ENCODE assay signal across 13 mouse cellular contexts in the genomic region with DNA sequence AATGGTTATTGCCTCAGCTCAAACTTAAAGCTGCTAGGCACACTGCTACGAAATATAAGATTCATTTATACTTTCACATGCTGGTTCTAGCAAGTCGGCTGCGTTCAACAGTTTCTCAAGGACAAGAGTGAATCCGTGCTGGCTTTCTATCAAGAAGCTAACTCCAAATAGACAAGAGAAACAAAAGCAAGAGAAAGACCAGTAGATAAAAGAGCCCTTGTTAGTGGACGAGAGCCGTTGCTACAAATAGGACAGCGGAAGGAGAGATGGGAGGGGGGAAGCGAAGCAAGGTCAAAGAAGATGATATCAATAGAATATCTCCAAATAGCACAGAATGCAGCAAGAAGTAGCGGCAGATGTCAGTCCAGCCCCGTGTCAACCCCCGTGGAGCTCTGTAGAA. TPM values are rescaled to one million over a fixed set of nuclear protein-coding genes. Genes with fewer than 3 reads are reported as not detected.
A peak's percentile ranks its signal among the peaks of the same experiment; 100 is the strongest.
DNase-seq lines count a peak whose midpoint lies in the region; ATAC-seq and TF ChIP-seq lines count a peak whose summit lies in the region.
"Had no signal": no experiment of that assay in that cellular context is flagged by ENCODE, and none has a peak within 500 bp of the region (broad histone marks: within the 10 kb centered on the region; RNA-seq: fewer than 3 reads in every experiment).

No protein-coding gene starts in this region.

- peaks cover 2% of the 10 kb centered on the region; the same call in 1 of the 2 replicates for H3K4me1 ChIP-seq in forebrain, embryonic 14.5 days (ENCODE audit: control insufficient read depth, insufficient read depth, low read length)
- H3K4me1 ChIP-seq in forebrain, embryonic 10.5 days, result peaks cover 11% of the 10 kb centered on the region
- no peaks in the 10 kb centered on the region for H3K4me1 ChIP-seq in hindbrain, postnatal 0 days (ENCODE audit: insufficient read depth, low read length)
- H3K4me1 ChIP-seq: embryonic facial prominence, embryonic 15.5 days; heart, embryonic 12.5 days; limb, embryonic 15.5 days; stomach, embryonic 15.5 days had no signal

- no peaks in the 10 kb centered on the region for H3K27me3 ChIP-seq in forebrain, embryonic 14.5 days (replicated peaks; ENCODE audit: control insufficient read depth, insufficient read depth, low read length)
- no peaks in the 10 kb centered on the region for H3K27me3 ChIP-seq in forebrain, embryonic 10.5 days (ENCODE audit: poor library complexity, severe bottlenecking)
- no peaks in the 10 kb centered on the region for H3K27me3 ChIP-seq in hindbrain, postnatal 0 days (ENCODE audit: insufficient read depth, low read length)
- H3K27me3 ChIP-seq: embryonic facial prominence, embryonic 15.5 days; heart, embryonic 12.5 days; limb, embryonic 15.5 days; stomach, embryonic 15.5 days had no signal

- 59% methylated on average over 11 of the region's 11 CpGs for WGBS in forebrain, embryonic 14.5 days
- WGBS in forebrain, embryonic 10.5 days, result 78% methylated on average over 11 of the region's 11 CpGs
- 29% methylated on average over 11 of the region's 11 CpGs for WGBS in hindbrain, postnatal 0 days

- no peaks in the 10 kb centered on the region for H3K36me3 ChIP-seq in forebrain, embryonic 14.5 days (ENCODE audit: control insufficient read depth, insufficient read depth, low read length)
- H3K36me3 ChIP-seq in forebrain, embryonic 10.5 days (replicated peaks), result no peaks in the 10 kb centered on the region
- no peaks in the 10 kb centered on the region for H3K36me3 ChIP-seq in hindbrain, postnatal 0 days (ENCODE audit: insufficient read depth, low read length)
- H3K36me3 ChIP-seq: embryonic facial prominence, embryonic 15.5 days; heart, embryonic 12.5 days; limb, embryonic 15.5 days; stomach, embryonic 15.5 days had no signal

- no peak for TF ChIP-seq CTCF in hindbrain, postnatal 0 days (IDR thresholded peaks at IDR 0.05; ENCODE audit: low read depth)

- H3K9ac ChIP-seq in forebrain, embryonic 14.5 days (ENCODE audit: low read length), result no peak overlapping the region
- no peak overlapping the region for H3K9ac ChIP-seq in hindbrain, postnatal 0 days (replicated peaks; ENCODE audit: low read length)
- H3K9ac ChIP-seq: embryonic facial prominence, embryonic 15.5 days; heart, embryonic 12.5 days; limb, embryonic 15.5 days; stomach, embryonic 15.5 days had no signal

- H3K4me3 ChIP-seq in forebrain, embryonic 14.5 days (ENCODE audit: low read depth, low read length), result no peak overlapping the region
- H3K4me3 ChIP-seq in forebrain, embryonic 10.5 days, result no peak overlapping the region
- H3K4me3 ChIP-seq in hindbrain, postnatal 0 days (ENCODE audit: low read length), result no peak overlapping the region
- H3K4me3 ChIP-seq: embryonic facial prominence, embryonic 15.5 days; gastrocnemius, adult 2 months; heart, embryonic 12.5 days; limb, embryonic 15.5 days; stomach, embryonic 15.5 days had no signal

- no peak for ATAC-seq in forebrain, embryonic 14.5 days
- peak; percentile 47; the same call in 1 of the 2 replicates for ATAC-seq in hindbrain, postnatal 0 days
- no peak for ATAC-seq in megakaryocyte-erythroid progenitor cell, adult 5-6 weeks (replicated peaks; ENCODE audit: low FRiP score, low TSS enrichment, poor library complexity, severe bottlenecking)

- no peaks in the 10 kb centered on the region for H3K9me3 ChIP-seq in forebrain, embryonic 14.5 days (replicated peaks; ENCODE audit: control insufficient read depth, low read length)
- H3K9me3 ChIP-seq in forebrain, embryonic 10.5 days, result no peaks in the 10 kb centered on the region
- no peaks in the 10 kb centered on the region for H3K9me3 ChIP-seq in hindbrain, postnatal 0 days (ENCODE audit: low read length)
- H3K9me3 ChIP-seq: embryonic facial prominence, embryonic 15.5 days; heart, embryonic 12.5 days; limb, embryonic 15.5 days; stomach, embryonic 15.5 days had no signal

- no peak overlapping the region for H3K27ac ChIP-seq in forebrain, embryonic 14.5 days (ENCODE audit: low read depth, low read length)
- H3K27ac ChIP-seq in forebrain, embryonic 10.5 days, result no peak overlapping the region
- peak overlapping the region; percentile 52; the same call in 1 of the 2 replicates for H3K27ac ChIP-seq in hindbrain, postnatal 0 days
- H3K27ac ChIP-seq: embryonic facial prominence, embryonic 15.5 days; gastrocnemius, adult 2 months; limb, embryonic 15.5 days; stomach, embryonic 15.5 days had no signal

- DNase-seq in forebrain, embryonic 14.5 days (ENCODE audit: low spot score), result peak; percentile 27
- no peak for DNase-seq in forebrain, embryonic 10.5 days (ENCODE audit: extremely low spot score, low spot score)
- peak; percentile 74 for DNase-seq in retina, postnatal 1 day
- DNase-seq in retina, embryonic 14.5 days (ENCODE audit: low spot score), result no peak
- peak; percentile 54 for DNase-seq in hindbrain, postnatal 0 days (ENCODE audit: low spot score)
- peak; percentile 10 to 30 for DNase-seq in right cerebral cortex, postnatal 36 days (ENCODE audit: low spot score in 2 of 2)
- no peak for DNase-seq in natural killer cell, adult 2 months (ENCODE audit: low spot score in 2 of 2)
- DNase-seq: gastrocnemius, adult 2 months had no signal

- no peak overlapping the region for H3K4me2 ChIP-seq in forebrain, embryonic 14.5 days (ENCODE audit: low read length)
- H3K4me2 ChIP-seq in hindbrain, postnatal 0 days (ENCODE audit: low read depth, low read length), result peak overlapping the region; percentile 43
- H3K4me2 ChIP-seq: embryonic facial prominence, embryonic 15.5 days; heart, embryonic 12.5 days; limb, embryonic 15.5 days; stomach, embryonic 15.5 days had no signal

RNA-seq across cellular contexts. Expression of a gene that starts 49.5 kb away (rescaled TPM):
- polyA plus RNA-seq in forebrain, embryonic 14.5 days (2014; fragmentation: Nextera tagmentation; extraction: Ambion mirVana), result 38.8 and 39.0 TPM in 2 replicates
- polyA plus RNA-seq in forebrain, embryonic 10.5 days (2016; fragmentation: Nextera tagmentation; extraction: Ambion mirVana), result 11.4 TPM in 2 replicates
- 64.8 and 65.4 TPM in 2 replicates for total RNA-seq in hindbrain, postnatal 0 days (2014; rRNA removed)
- polyA plus RNA-seq in hindbrain, postnatal 0 days (2015; fragmentation: Nextera tagmentation; extraction: Ambion mirVana), result 12.0 and 13.5 TPM in 2 replicates
- total RNA-seq in megakaryocyte-erythroid progenitor cell, adult 5-6 weeks (2014; fragmentation: Nextera tagmentation), result 9.5 and 12.6 TPM in 2 replicates
- 22.6 and 23.7 TPM in 2 replicates for total RNA-seq in megakaryocyte-erythroid progenitor cell, adult 5-6 weeks (2017)

Comparison
In these comparisons a context has a peak if more than half of its experiments do, and no peak if none do; other contexts are left out.
1. DNase-seq: peak in forebrain, embryonic 14.5 days (single experiment), retina, postnatal 1 day (single experiment), hindbrain, postnatal 0 days (single experiment) and right cerebral cortex, postnatal 36 days (2 of 2); none in forebrain, embryonic 10.5 days (single experiment), retina, embryonic 14.5 days (single experiment) and natural killer cell, adult 2 months (0 of 2).